Mouse (Mus musculus): ENCODE data around the gene Gm20388.
A peak's percentile ranks its signal among the peaks of the same experiment; 100 is the strongest.

Gene Gm20388

DNA sequence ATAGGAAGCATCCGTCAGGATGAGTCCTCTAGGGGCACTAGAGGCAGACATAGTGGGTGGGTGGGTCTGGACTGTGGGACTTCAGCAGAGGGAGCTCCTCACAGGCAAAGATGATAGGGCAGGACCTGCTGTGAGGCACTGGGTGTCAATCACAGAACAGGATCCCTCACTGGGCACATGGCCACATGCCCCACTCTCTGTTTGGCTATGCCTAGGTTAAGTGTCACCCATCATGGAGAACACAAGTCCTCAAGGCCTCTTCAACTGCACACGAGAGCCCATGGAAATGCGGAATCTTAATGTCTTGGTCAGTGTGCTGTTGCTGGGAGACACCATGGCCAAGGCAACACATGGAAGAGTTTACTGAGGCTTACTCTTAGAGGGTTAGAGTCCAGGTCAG is 2617.3 kb downstream of the Gm20388 start:
- no peak for DNase-seq (ENCODE audit: low spot score in 2 of 2)

DNA sequence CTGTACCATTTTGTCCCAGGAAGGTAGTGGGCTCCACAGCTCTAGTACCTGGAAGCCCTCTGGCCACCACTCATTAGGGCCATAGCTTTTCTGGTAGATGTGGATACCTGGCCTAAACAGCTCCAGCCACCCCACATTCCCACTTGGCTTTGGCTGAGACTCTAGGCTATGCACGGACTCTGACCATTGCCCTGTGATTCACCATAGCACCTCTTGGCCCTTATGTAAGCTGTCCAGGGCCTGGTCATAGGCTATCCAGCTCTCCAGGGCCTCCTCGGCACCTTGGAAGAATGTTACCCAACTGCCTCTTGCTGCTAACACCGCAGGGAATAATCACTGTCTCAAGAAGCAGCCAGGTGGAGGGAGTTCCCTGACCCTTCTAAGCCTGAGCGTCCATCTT is 2618.5 kb downstream of the Gm20388 start:
- no peak for DNase-seq (ENCODE audit: low spot score in 2 of 2)

DNA sequence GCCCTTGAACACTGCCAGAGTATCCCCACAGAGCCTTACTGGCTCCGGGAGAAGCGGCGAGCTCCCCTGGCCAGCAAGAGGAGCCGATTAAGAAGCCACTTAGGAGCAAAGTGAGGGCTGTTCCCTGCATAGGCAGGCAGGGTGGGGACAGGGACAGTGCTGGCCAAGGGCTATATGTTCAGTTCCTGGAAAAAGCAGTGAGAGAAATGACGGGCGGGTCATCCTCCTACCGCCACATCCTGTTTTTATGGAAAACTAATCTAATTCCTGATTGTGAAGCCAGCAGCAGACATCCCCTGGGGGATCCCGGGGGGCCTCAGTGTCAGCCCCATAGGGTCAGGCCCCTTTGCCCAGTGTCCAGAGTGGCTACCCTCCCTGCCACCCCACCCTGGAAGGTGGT is 2620.7 kb downstream of the Gm20388 start:
- no peak for DNase-seq (ENCODE audit: low spot score in 2 of 2)

- no peak for DNase-seq (ENCODE audit: low spot score in 2 of 2)
Measured at GRCm38 (mm10) chr8:122537033-122537432, 2626.4 kb downstream of the Gm20388 start.

DNA sequence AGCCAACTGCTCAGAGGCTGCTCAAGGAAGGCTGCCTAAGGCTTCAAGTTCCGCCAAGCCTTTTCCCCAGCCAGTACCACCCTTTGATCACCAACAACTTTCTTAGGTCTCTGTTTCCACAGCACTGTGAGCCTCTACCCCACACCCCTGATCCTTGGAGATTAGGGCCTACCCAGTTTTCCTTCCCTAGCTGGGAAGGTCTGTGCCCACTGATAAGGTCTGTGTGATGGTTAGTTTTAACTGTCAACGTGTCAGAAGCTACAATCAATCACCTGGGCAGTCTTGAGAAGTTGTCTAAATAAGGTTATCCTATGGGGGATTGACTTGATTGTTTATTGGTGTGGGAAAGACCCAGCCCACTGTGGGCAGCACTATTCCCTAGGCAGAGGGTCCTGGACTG is 2627.2 kb downstream of the Gm20388 start:
- peak; percentile 59 to 70 for DNase-seq (ENCODE audit: low spot score in 2 of 2)

- DNase-seq (ENCODE audit: low spot score in 2 of 2), result peak; percentile 47 to 70
Measured at GRCm38 (mm10) chr8:122538310-122539076, 2627.9 kb downstream of the Gm20388 start.

GRCm38 (mm10) chr8:122544138-122544537 is 2633.5 kb downstream of the Gm20388 start:
- no peak for DNase-seq (ENCODE audit: low spot score in 2 of 2)

DNA sequence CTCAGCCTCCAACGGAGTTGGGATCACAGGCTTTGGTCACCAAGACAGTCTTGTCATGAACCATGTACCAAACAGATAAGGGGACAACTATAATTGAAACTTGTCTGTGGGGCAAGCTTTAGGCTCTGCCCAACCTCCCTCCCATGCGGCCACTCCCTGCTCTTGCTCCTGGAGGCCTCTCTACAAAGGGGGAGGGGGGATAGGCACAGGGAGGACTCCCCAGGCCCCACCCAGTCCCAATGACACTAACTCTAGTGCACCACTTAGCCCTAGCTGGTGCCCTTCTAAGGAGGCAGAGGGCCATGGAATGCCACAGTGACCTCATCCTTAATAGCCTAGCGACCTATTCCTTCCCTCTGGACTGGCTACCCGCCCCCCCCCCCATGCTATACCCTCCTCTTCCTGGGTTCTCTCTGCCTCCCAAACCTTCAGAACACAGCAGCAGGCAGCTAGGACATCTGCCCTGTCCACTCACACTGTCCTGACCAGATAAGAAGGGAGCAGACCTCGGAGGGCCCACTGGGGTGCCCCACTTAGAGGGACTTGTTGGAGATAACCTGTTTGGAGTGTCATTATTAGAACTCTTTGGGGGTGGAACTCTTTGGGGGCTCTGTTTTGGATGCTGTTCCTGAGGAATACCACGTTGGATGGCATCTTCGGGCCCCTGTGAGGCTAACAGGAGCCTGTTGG is 2635.6 kb downstream of the Gm20388 start:
- peak in 1 of 2 experiments; percentile 69 for DNase-seq (ENCODE audit: low spot score in 2 of 2)

DNA sequence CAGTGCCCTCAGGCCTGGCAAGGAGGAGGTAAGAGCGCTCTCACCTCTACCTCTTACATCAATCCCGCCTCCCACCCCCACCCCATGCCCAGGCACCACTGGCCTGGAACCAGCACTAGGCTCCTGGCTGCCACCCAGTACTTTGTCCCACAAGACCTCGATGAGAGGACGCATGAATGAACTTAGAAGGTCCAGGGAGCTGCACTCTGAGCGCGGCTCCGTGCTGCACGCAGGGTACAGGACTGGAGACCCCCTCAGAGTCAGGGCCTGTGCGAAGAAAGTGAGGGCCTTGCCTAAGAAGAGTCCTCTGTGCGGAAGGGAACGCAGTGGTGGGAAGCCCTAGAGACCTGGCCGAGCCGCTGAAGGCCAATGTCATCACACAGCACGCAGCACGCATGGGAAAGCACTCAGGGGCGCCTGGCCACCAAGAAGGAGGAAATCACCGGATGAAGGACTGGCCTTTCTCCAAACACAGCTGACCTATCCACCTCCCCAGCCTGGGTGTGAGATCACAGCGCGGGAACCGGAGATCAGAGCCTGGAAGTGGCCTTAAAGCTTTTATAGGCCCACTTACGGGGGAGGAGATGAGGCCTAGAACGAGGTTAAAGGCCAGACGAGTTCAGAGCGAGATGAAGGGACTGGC is 2636.3 kb downstream of the Gm20388 start:
- no peak for DNase-seq (ENCODE audit: low spot score in 2 of 2)

- peak; percentile 76 to 84 for DNase-seq (ENCODE audit: low spot score in 2 of 2)
Measured at GRCm38 (mm10) chr8:122547815-122548214, 2637.2 kb downstream of the Gm20388 start.

GRCm38 (mm10) chr8:122548331-122548730 is 2637.7 kb downstream of the Gm20388 start:
- no peak for DNase-seq (ENCODE audit: low spot score in 2 of 2)

- no peak for DNase-seq (ENCODE audit: low spot score in 2 of 2)
Measured at GRCm38 (mm10) chr8:122548891-122549439, 2638.3 kb downstream of the Gm20388 start.

DNA sequence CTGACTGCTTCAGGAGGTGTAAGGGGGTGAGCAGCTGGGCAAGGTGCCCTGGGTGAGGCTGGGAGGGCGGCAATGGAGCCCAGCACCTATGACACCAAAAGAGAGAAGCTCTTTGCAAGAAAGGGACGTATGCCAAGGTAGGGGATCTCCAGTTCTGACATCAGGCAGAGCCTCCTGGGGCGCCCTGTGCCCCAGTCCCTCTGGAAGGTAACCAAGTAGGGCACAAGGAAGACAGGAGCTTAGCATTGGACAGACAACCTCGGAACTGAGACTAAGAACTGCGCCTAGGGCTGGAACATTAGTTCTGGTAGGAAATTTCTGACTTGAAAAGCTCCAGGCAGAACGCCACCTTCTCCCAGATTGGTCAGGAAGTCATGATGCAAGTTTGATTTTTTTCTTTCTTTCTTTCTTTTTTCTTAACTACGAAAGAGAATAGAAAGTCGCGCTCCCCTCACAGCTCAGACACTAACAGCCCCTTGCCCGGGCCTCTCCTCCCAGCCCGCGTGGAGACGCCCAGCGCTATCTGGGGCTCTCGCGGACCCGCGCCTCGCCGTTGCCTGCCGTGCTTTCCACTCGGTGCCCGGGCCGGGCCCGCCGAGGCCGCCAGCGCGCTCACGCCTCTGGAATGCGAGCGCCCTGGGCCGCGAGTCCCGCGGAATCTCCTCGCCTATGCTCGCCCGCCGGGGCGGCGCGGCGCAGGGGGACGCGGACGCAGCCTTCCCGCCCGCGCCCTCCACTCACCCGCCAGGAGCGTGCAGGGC is 2639.8 kb downstream of the Gm20388 start:
- peak; percentile 64 to 84 for DNase-seq (ENCODE audit: low spot score in 2 of 2)

DNA sequence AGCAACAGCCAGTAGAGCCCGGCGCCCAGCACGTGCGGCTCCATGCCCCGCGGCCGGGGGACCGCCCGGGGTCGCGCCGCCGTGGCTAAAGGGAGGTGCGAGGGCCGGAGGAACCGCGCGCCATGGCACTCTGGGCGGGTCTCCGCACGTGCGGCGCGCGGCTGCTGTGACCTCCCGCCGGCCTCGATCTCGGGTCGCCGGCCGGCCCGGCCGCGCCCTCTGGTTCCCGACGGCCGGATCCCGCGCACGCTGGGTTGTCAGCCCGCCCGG is 2640.3 kb downstream of the Gm20388 start:
- DNase-seq (ENCODE audit: low spot score in 2 of 2), result peak in 1 of 2 experiments; percentile 90

DNA sequence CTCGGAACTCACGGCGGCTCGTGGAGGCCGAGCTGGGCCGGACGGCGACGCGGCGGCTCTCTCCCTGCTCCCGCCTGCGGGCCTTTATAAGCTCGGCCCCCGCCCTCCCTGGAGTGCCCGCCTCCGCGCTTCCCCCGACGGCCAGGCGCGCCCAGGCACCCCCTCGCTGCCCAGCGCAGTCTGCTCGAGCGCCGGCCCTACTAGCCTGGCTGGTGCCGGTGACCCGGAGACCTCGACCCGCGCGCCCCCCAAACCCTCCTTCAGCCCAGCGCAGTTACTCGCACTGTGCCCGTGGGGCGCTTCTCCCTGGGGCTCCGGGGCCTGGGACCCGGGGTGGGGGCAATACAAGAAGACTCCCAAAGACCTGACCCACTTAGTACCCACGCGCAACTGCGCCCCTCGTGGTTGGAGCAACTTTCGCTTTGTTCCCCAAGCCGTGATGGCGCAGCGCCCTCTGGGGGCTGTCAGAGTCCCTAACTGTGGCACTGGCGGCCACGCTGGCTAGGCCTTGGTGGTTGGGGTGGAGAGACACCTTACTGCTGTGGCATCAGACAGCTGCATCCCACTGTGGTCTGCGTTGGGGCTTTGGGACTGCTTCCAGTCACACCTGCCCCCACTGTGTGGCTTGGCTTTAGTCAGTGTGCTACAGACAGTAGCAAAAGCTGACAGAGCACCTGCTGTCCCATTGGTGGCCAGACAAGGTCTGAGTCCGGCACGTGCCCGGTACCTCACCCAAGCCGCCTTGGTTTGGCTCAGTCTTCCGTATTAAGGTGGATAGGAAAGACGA is 2640.8 kb downstream of the Gm20388 start, which contains the start of gene Piezo1:
Gene Piezo1, minus strand, starts transcription at position 65 of the 787 bp plus-strand sequence.
- DNase-seq (ENCODE audit: low spot score in 2 of 2), result peak; percentile 94 to 99

- no peak for DNase-seq (ENCODE audit: low spot score in 2 of 2)
Measured at GRCm38 (mm10) chr8:122554786-122555185, 2644.1 kb downstream of the Gm20388 start.

GRCm38 (mm10) chr8:122556030-122557009 is 2645.7 kb downstream of the Gm20388 start:
- DNase-seq (ENCODE audit: low spot score in 2 of 2), result peak; percentile 74 to 86

DNA sequence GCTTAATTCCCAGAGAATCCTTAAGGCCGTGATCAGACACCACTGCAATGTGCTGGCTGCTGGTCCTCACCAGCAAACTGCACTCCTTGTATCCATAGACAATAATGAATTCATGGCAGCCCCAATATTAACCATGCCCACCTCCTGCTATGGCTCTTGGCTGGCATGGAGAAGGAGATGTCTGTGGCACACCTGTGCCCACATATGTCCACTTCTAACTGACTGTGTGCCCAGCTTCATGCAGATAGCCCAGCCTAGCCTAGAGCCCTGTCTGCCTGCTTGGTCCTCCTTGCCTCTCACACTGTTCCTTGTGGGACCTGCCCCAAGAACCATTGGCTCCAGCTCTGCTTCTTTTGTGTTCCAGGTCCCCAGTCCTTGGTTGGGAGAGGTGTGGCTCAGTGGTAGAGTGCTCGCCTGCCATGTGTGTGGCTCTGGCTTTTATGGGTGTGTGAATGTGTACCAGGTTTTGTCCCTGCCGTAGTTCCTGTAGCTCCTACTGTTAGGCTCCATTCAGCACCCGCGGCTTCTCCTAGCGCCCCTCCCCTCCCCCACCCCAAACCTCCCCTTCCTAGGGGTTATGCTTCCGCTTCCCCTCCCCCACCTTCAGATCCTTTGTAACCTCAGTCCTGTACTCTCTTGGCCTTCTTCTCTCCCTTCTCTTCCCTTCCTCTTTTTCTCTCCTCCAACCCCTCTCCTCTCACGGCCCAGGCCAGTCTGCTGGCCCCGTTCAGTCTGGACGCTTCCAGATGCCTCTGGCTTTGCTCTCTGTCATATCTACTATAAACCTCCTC is 2646.8 kb downstream of the Gm20388 start:
- DNase-seq (ENCODE audit: low spot score in 2 of 2), result no peak
